Mouse (Mus musculus): ENCODE measurements at regions not wholly inside any gene's neighbourhood (a gene's known extent, or its start where the extent isn't known, plus 50 kb on each side); places are given as distances from the start of the nearest gene placed in this dataset.

DNA sequence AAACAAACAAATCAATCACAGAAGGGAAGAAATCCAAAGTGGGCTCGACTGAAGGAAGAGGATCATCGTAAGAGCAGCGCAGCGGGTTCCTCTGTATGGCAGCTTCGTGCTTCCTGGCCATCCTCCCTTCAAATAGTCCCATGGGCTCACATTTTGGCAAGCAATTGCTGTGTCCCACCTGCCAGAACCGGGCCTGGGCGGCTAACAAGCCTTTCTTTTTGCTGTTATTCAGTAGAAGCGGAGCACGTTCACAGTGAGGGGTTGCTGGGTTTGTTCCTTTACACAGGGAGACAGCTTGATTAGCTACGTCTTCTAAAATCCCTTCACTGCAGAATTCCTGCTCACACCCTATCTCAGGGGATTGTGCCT is 258.6 kb upstream of the Prok2 start:
- DNase-seq (ENCODE audit: low spot score in 2 of 2) = no peak

DNA sequence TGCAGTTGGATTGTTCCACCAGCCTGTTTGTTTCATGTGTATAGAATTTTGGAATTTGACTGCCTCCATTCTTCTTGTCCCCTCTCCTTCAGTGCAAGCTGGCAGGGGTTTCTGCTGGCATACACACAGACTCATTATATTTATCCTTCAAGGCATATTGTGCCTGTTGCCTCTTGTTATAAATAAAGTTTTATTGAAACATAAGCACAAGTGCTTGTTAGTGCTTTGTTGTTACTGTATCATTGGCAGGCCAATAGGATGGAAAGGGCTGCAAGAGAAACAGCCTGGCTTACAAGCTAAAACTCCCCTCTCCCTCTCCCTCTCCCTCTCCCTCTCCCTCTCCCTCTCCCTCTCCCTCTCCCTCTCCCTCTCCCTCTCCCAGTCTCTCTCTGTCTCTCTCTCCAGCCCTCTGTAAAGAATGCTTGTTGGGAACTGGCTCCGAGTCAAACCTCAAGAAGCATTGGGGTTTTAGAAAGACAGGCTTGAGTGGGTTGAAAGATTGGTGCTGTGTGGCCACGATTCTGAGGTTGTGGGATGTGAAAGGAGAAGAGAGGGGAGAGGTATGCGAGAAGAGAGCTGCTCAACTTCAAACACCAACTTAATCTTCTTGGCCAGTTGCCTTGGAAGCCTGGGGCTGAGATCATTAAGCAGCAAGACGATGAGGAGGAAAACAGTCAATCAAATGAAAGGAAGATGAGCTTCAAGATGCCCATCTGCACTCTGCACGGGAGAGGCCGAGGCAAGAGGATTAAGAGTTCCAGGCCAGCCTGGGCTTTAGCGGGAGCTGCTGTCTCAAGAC is 258.1 kb upstream of the Prok2 start:
- DNase-seq (ENCODE audit: low spot score in 2 of 2) = no peak

DNA sequence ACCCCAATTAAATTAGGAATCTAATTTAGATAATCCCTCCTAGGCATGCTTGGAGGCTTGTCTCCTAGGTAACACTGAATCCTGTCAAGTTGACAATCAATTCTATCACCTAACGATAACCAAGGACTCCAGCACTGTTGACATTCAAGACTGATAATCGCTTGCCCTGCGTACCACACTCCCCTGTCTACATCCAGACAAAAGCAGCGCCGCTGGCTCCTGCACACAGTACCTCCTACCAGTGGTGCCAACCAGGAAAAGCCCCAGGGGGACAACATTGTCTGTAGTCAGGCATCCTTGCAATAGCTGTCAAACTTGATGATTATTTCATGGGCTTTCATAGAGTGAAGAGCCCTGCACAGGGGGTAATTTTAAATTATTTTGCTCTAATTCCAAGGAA is 253.4 kb upstream of the Prok2 start:
- DNase-seq (ENCODE audit: low spot score in 2 of 2) = no peak

DNA sequence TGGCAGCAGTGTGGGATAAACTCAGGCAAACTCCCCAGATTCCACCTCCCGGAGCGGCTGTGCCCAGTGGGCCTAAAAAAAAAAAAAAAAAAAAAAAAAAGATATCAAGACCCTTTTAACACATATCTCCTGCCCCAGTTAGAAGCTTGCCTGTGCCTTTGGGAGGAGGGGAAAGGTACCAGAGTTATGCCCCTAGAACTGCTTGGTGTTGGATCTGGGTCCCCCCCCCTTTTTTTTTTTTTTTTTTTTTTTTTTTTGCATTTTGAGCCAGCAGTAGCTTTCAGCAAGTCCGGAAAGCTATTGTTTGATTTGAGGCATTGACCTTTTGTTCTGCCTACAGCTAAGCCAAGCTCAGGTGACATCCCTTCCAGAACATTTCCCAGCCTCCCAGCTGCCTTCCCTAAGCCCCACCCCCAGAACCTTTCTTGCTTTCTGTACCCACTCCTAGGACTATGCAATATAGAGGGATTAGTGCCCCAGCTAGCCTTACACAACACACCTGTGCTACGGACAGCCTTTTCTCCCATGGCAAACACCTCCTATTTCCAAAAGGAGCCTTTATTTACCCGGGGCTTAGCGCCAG is 252.1 kb upstream of the Prok2 start:
- DNase-seq (ENCODE audit: low spot score in 2 of 2) = no peak

DNA sequence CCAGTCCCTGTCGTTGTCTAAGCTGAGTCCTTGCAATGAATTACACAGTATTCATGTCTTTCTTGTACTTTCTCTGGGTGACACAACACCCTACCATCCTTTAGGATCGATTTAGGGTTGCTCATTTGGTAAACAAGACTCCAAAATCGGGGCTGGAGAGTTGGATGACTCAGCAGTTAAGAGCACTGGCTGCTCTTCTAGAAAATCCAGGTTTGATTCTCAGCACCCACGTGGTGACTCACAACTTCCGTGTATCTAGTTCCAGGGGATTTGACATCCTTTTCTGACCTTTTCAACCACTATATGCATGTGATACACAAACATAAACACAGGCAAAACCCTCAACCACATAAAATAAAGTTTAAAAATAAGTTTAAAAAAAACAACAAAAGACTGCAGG is 250.0 kb upstream of the Prok2 start:
- peak in 1 of 2 experiments; percentile 16 for DNase-seq (ENCODE audit: low spot score in 2 of 2)

DNA sequence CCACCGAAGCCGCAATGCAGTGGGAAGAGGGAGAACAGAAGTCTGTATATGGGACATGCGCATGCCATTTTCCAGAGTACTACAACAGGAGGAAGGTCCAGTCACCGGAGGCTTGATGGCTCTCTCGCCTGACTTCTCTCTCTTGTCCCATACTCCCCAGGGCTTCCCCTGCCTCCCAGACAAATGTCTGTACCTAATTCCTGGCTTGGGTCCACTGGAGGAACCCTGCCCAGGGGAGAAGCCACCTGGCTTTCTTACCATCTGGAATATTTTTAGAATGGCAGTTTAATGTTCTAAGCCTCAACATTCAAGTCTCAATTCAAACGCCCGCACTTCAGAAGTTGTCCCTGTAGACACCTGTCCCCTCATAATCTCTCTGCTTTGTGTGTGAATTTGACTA is 249.3 kb upstream of the Prok2 start:
- no peak for DNase-seq (ENCODE audit: low spot score in 2 of 2)

DNA sequence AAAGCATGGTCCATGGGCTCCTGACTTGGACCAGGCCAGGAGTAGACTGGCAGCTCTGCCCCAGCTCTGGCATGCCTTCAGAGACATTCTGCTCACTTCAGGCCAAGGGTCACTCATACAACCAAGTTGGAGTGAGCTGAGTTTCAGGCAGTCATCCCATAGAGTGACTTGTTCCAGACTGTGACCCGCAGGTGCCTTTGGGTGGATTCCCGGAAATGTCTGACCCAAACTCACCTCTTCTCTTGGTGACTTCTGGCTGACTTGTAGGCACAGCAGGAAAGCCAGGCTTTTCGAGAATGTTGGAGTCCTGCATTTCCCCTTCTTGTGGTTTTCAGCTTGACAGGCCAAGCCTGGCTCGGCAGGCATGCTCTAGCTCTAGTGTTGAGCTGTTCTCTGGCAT is 248.3 kb upstream of the Prok2 start:
- peak in 1 of 2 experiments; percentile 12 for DNase-seq (ENCODE audit: low spot score in 2 of 2)

DNA sequence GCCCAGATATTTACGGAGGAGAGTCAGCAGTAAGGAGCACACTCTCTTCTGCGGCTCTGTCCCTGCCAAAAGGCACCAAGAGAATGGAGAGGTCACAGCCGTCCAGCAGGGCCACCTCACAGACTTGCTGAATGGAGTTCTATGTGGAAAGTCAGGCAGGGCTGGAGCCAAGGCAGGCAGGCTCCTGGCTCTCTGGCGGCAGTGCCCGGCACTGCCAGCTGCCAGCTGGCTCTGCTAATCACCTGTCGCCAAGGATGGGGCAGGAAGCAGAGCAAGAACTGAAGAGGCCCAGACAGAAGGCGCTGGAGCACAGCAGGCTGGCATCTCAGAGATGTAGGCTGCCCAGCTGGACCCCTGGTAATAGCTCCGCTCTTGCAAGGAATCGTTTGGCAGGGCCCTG is 245.2 kb upstream of the Prok2 start:
- no peak for DNase-seq (ENCODE audit: low spot score in 2 of 2)

DNA sequence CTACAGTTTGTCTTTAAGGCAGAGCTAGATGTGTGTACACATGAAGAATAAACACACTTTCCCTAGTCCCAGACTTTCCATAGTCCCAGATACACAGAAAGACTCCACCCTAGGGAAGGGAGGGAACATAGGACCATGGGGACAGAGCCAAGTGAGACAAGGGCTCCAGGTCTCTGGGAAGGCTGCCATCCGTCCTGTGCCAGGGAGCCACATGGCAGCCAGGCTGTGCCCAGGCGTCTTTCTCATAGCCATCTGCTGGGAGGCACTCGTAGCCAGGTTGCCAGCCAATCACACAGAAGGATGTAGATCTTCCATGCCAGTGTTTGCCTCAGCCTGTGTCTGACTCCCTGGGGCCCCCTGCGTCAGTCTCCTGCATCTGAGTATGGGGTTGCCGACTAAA is 242.7 kb upstream of the Prok2 start:
- DNase-seq (ENCODE audit: low spot score in 2 of 2) = no peak

DNA sequence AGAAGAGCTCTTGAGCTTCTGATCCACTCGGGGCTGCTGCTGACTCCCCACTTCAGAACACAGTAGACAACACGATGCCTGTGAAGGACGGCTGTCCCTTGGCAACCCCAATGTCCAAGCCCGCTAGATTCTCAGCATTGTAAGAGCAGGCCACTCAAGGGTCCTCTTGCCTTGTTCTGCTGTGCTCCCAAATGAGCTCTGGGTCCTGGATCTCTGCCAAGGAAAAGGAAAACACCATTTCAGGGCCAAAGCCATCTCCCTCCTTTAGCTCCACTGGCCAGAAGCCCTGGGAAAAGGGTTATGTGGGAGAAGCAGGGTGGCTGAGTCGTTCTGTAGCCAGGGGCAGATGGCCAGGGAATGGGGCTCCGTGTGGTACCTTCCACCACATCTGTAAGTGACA is 241.3 kb upstream of the Prok2 start:
- DNase-seq (ENCODE audit: low spot score in 2 of 2) = no peak

DNA sequence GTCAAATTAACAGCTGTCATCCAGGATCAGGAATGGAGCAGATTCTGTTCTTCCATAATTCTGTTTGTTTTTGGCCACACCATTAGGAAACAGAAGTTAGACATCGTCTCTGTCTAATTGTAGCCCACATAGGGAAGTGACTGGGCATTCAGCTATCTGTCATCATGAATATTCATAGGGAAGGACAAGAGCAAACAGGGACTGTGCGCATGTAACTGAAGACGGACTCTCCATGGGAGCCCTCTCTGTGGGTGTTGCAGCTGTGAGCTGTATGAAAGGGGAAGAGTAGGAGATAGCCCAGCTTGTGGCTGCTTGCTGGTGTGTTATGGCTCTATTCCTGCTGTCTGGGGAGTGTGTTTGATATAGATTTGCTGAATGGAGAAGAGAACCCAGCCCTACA is 238.3 kb upstream of the Prok2 start:
- no peak for DNase-seq (ENCODE audit: low spot score in 2 of 2)

DNA sequence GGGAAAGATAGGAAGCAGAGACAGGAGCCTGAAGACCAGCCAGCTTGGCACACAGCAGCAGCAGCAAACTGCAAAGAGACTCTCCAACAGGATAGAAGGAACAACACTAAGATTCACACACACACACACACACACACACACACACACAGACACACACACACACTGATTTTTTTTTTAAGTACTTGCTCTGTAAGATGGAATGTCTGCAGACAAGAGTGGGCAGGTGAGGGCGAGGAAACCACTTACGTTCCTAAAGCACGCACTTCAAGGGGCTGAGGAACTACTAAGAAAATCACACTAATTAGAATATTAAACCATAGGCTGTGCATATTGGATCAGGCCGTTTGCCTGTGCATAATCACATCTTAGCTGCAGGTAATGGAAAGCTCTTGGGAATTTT is 237.8 kb upstream of the Prok2 start:
- DNase-seq (ENCODE audit: low spot score in 2 of 2) = no peak

DNA sequence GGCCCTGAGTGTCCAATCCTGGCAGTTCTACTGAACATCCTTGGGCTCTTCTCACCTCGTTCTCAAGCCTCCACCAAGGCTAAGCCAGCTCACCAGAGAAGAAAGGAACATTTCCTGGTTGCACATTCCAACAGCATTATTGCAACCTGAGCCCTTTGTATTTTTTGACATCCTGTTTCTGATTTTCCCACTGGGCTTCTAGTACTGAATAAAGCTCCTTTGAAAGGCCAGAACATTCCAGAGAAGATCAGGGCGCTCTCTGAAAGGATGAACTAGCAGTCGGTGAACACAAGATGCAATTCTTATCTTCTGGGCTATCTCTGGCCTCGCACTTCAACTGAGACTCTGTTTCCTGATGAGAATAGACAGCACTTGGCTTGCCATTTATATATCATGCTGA is 233.2 kb upstream of the Prok2 start:
- DNase-seq (ENCODE audit: low spot score in 2 of 2) = no peak

DNA sequence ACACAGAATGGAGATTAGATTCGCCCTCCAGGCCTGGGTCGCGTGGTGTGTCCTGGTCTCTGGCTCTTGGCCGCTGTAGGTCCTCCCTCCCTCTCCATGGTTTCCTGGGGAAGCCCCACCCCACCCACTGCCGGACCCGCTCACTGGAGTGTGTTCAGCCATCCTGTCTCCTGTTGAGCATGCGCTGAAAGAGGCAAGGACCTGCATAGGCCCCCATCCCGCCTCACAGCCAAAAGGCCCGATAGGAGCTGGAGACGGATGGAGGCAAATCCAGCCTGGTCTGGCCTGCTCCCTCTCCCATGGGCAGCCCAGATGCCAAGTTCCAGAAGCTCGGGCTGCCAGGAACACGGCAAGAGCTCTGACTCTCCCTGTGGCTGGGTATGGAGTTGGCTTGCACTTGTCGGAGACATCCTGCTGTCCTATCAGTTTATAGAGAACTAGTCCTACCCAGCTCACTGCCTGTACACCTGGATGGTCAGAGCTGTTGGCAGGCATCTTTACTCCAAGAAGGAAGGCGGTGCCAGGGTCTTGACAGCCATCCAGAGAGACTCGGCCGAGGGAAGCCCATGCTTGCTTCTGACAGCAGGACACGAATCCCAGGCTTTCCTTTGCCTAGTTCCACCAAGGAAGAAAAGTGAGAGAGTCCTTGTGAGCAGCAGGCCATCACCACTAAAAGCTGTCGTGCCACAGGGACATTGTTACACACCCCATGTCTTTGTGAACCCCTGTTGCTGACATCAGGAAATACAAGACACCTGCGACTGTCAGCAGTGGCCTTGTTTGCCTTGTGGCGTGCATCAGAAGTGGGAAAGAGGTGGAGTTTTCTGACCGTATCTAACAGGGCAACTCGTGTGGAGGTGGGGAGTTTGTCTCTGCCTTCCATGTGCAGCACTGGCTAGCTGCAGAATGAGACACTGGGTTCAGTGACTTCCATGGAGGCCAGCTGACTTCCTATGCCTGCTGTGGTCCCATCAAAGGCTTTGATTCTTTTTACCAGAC is 228.9 kb upstream of the Prok2 start:
- no peak for DNase-seq (ENCODE audit: low spot score in 2 of 2)

DNA sequence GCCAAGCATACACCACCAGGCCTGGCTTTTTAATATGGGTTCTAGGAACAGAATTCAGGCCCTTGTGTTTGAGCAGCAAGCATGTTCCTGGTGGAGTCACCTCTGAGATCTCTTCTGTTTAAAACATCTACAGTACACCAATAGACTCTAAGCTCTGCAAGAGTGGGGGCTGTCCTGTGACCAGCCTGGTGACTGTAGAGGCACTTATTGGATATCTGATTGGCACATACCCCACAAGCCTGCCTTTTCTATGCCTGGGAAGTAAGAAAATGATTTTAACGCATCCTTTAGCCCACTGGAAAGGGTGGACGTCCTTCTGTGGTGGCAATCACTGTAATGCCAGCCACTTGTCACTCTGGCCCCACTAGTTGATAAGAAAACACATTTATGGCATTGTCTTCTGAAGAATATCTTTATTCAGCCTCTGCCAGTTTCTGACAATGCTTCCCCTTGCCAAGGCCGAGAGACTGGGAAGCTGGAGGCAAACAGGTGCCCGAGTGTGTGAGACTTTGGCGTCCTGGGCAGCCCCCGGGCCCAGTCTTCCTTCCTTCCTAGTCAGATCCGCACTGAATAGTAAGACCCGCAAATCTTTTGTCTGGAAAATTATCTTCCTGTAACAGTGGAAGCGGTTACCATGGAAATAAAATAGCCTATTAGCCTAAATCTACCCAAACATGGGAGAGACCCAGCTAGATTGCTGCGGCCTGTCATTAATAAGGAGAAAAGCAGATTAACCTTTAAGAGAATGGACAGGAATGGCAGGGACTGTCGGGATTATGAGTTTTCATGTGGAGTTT is 228.0 kb upstream of the Prok2 start:
- no peak for DNase-seq (ENCODE audit: low spot score in 2 of 2)

DNA sequence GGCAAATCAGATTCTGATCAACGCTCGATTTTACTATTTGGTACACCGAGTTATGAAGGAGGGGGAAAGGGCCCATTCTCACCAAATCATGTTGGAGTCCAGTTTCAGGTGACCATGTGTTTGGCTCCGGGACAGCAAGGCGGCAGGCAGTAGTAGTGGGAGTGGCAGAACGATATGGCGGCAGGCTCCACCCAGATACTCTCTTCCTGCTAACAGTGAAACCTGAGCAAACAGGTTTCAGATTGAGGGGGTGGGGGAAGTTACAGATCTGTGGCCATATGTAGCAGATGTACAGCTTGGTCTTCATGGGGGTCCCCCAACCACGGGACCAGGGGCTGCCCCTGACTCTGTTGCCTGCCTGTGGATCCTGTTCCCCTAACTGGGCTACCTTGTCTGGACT is 224.6 kb upstream of the Prok2 start:
- DNase-seq (ENCODE audit: low spot score in 2 of 2) = no peak

DNA sequence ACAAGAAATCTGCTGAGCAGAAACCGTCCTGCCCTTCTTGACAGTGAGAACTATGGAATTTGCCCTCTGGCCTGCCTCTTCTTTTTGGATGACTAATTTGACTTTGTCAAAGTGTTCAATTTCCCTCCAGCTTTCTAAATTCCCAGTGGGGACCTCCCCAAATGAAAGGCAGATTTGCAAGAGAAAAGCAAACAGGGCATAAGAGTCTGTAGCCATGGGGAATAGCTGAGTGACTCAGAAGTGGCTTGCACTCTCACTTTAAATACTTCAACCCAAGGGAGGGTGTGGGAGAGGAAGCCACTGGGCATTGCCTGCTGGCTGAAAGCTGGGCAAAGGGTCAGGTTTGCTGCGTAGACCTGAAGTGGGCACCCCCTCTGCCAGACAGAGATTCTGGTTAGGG is 220.7 kb upstream of the Prok2 start:
- no peak for DNase-seq (ENCODE audit: low spot score in 2 of 2)

DNA sequence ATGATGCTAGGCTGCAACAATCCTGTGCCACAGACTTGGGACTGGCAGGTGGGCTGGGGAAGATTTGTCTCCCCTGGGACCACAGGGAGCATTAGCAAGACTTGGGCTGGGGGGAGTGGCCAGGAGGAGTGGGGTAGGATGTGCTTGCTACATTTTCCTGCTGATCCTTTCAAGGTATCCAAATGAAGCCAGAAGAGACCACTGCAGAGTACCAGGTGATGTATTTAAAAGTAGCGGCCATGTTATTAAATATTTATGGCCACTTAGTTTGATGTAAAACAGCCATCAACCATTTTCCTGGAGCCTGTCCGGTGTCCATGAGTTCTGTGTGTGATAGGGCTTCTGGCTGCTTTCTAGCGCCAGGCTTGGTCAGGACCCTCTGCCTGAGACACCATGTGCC is 220.3 kb upstream of the Prok2 start:
- no peak for DNase-seq (ENCODE audit: low spot score in 2 of 2)

DNA sequence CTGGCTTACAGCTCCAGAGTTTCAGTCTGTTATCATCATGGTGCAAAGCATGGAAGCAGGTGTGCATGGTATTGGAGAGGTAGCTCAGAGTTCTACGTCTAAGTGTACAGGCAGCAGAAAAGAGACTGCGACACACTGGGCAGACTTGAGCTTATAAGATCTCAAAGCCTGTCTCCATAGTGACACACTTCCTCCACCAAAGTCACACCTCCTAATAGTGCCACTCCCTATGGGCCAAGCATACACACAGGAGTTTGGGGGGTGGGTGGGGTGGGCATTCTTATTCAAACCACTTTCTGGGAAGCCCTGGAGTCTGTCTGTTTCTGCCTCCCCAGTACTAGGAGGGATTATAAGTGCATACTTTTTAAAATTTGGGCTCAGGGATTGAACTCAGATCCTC is 219.5 kb upstream of the Prok2 start:
- DNase-seq (ENCODE audit: low spot score in 2 of 2) = no peak

DNA sequence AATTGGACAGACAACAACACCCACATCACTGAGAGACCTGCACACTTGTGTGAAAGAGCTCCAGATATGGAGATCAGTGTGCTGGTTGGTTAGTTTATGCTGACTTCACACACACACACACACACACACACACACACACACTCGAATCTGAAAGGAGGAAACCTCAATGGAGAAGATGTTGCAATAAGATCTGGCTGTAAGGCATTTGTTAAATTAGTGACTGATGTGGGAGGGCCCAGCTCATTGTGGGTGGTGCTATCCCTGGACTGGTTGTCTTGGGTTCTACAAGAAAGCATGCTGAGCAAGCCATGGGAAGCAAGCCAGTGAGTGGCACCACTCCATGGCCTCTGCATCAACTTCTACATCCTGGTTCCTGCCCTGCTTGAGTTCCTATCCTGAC is 216.8 kb upstream of the Prok2 start:
- no peak for DNase-seq (ENCODE audit: low spot score in 2 of 2)

DNA sequence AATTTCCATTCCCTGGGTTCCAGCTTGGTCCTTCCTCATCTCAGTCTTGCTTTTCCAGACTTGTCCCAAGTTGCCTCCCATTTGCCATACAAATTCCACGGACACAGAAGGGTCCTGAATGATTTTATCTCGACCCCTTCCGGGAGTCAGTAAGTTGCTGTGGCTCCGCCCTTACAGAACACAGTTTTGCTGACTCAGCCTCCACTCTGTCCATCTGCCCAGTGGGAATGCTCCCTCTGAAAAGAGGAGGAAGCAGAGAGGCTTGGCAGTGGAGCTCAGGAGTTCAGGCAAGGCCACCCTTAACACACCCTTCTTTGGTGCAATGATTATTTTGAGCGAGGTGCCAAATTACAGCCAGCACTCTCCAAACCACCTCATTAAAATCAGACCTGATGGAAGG is 213.9 kb upstream of the Prok2 start:
- DNase-seq (ENCODE audit: low spot score in 2 of 2) = no peak

DNA sequence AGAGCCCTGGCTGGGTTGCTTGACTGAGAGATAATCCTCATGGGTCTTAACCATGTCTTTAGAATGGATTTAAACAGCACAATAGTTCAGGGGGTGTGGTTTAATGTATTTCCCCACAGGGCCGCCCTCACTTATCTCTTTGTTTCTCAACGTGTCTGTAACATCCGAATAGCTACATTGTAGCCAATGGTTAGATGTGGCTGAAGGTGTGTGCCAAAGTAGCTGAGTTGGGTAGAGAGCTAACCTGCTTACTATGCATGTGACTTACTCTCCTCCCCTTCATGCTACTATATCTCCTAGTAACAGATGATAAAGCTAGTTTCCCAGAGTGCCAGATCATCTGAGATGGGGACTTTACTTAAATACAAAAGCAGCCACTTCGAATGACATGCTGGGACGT is 213.2 kb upstream of the Prok2 start:
- no peak for DNase-seq (ENCODE audit: low spot score in 2 of 2)
